Mouse (Mus musculus): ENCODE results near the gene Gm20388. TPM values are rescaled to one million over a fixed set of nuclear protein-coding genes. Genes with fewer than 3 reads are reported as not detected.
A peak's percentile ranks its signal among the peaks of the same experiment; 100 is the strongest.

The Gm20388 gene
- polyA plus RNA-seq, 1 experiment from 2014 or later: not detected

- Histone ChIP-seq H3K9me3 (no peaks in the 10 kb centered on the region), H3K9ac (no peak overlapping the region), H3K4me3 (no peak overlapping the region), H3K27ac (no peak overlapping the region), H3K36me3 (peaks cover 22% of the 10 kb centered on the region), H3K27me3 (no peaks in the 10 kb centered on the region), H3K4me2 (replicated peaks) (no peak overlapping the region), H3K4me1 (peaks cover 10% of the 10 kb centered on the region)
- 71% methylated on average over 2 of the region's 2 CpGs for WGBS
- no peak for ATAC-seq (ENCODE audit: insufficient number of reproducible peaks, insufficient read depth, low FRiP score, low TSS enrichment)
Observed at GRCm38 (mm10) chr8:120096486-120096885, 185.8 kb downstream of the Gm20388 start.

- H3K4me3 ChIP-seq: peak overlapping the region; percentile 96
- peak overlapping the region; percentile 92 for H3K9ac ChIP-seq
- peak overlapping the region; percentile 78 for H3K4me2 ChIP-seq (replicated peaks)
- whole genome bisulfite sequencing: 5% methylated on average over 25 of the region's 25 CpGs
- H3K9me3 ChIP-seq: no peaks in the 10 kb centered on the region
- no peak for ATAC-seq (ENCODE audit: insufficient number of reproducible peaks, insufficient read depth, low FRiP score, low TSS enrichment)
- no peaks in the 10 kb centered on the region for H3K27me3 ChIP-seq
- no peaks in the 10 kb centered on the region for H3K36me3 ChIP-seq
- peaks cover 20% of the 10 kb centered on the region for H3K4me1 ChIP-seq
- peak overlapping the region; percentile 87 for H3K27ac ChIP-seq
Observed at GRCm38 (mm10) chr8:120100388-120101067, 189.9 kb downstream of the Gm20388 start.

GRCm38 (mm10) chr8:120101068-120101972 lies 190.7 kb downstream of the Gm20388 start, which contains the start of gene Zdhhc7:
Gene Zdhhc7, minus strand, starts transcription at chr8:120101482.
- Histone ChIP-seq H3K9ac (peak within 1 kb of the TSS; percentile 92), H3K36me3 (no peaks in the 10 kb centered on the region), H3K4me2 (replicated peaks) (peak within 1 kb of the TSS; percentile 78), H3K9me3 (no peaks in the 10 kb centered on the region), H3K4me3 (peak within 1 kb of the TSS; percentile 96), H3K27me3 (no peaks in the 10 kb centered on the region), H3K4me1 (peaks cover 20% of the 10 kb centered on the region), H3K27ac (peak within 1 kb of the TSS; percentile 87)
- WGBS: under 1% methylated on average over 82 of the region's 88 CpGs
- ATAC-seq (ENCODE audit: insufficient number of reproducible peaks, insufficient read depth, low FRiP score, low TSS enrichment): 0 out of 2 replicates have a peak, but pooled peaks have one; percentile 53

- ATAC-seq (ENCODE audit: insufficient number of reproducible peaks, insufficient read depth, low FRiP score, low TSS enrichment): no peak
- Histone ChIP-seq H3K4me1 (peaks cover 20% of the 10 kb centered on the region), H3K4me3 (no peak overlapping the region), H3K36me3 (no peaks in the 10 kb centered on the region), H3K4me2 (replicated peaks) (no peak overlapping the region), H3K9me3 (no peaks in the 10 kb centered on the region), H3K27ac (no peak overlapping the region), H3K9ac (no peak overlapping the region), H3K27me3 (no peaks in the 10 kb centered on the region)
- WGBS: 88% methylated on average over 9 of the region's 9 CpGs
Observed at GRCm38 (mm10) chr8:120103916-120104315, 193.3 kb downstream of the Gm20388 start.

- Histone ChIP-seq H3K4me2 (replicated peaks) (no peak overlapping the region), H3K4me1 (peaks cover 18% of the 10 kb centered on the region), H3K9me3 (no peaks in the 10 kb centered on the region), H3K4me3 (no peak overlapping the region), H3K27ac (no peak overlapping the region), H3K27me3 (no peaks in the 10 kb centered on the region), H3K36me3 (no peaks in the 10 kb centered on the region), H3K9ac (no peak overlapping the region)
- no peak for ATAC-seq (ENCODE audit: insufficient number of reproducible peaks, insufficient read depth, low FRiP score, low TSS enrichment)
- 60% methylated on average over 9 of the region's 9 CpGs for WGBS
Observed at GRCm38 (mm10) chr8:120104721-120105272, 194.2 kb downstream of the Gm20388 start.

GRCm38 (mm10) chr8:120109149-120109548 lies 198.5 kb downstream of the Gm20388 start:
- peaks cover 2% of the 10 kb centered on the region; the same call in 1 of the 2 replicates for H3K27me3 ChIP-seq
- H3K9ac ChIP-seq: no peak overlapping the region
- no peak for ATAC-seq (ENCODE audit: insufficient number of reproducible peaks, insufficient read depth, low FRiP score, low TSS enrichment)
- no peak overlapping the region for H3K4me2 ChIP-seq (replicated peaks)
- no peak overlapping the region for H3K4me3 ChIP-seq
- WGBS: 74% methylated on average over 3 of the region's 3 CpGs
- no peaks in the 10 kb centered on the region for H3K9me3 ChIP-seq
- no peaks in the 10 kb centered on the region for H3K36me3 ChIP-seq
- no peak overlapping the region for H3K27ac ChIP-seq
- H3K4me1 ChIP-seq: peaks cover 7% of the 10 kb centered on the region

- H3K9me3 ChIP-seq: no peaks in the 10 kb centered on the region
- H3K4me2 ChIP-seq (replicated peaks): no peak overlapping the region
- no peak overlapping the region for H3K4me3 ChIP-seq
- H3K4me1 ChIP-seq: peaks cover 12% of the 10 kb centered on the region
- peaks cover 20% of the 10 kb centered on the region for H3K27me3 ChIP-seq
- ATAC-seq (ENCODE audit: insufficient number of reproducible peaks, insufficient read depth, low FRiP score, low TSS enrichment): no peak
- no peak overlapping the region for H3K27ac ChIP-seq
- H3K36me3 ChIP-seq: no peaks in the 10 kb centered on the region
- 84% methylated on average over 4 of the region's 4 CpGs for WGBS
- no peak overlapping the region for H3K9ac ChIP-seq
Observed at GRCm38 (mm10) chr8:120110966-120111365, 200.3 kb downstream of the Gm20388 start.

- peaks cover 24% of the 10 kb centered on the region for H3K27me3 ChIP-seq
- ATAC-seq (ENCODE audit: insufficient number of reproducible peaks, insufficient read depth, low FRiP score, low TSS enrichment): no peak
- no peak overlapping the region for H3K4me3 ChIP-seq
- H3K4me2 ChIP-seq (replicated peaks): no peak overlapping the region
- H3K36me3 ChIP-seq: no peaks in the 10 kb centered on the region
- H3K9ac ChIP-seq: no peak overlapping the region
- H3K9me3 ChIP-seq: no peaks in the 10 kb centered on the region
- no peak overlapping the region for H3K27ac ChIP-seq
- peaks cover 12% of the 10 kb centered on the region for H3K4me1 ChIP-seq
- 66% methylated on average over 4 of the region's 4 CpGs for WGBS
Observed at GRCm38 (mm10) chr8:120111382-120111781, 200.7 kb downstream of the Gm20388 start.

GRCm38 (mm10) chr8:120112535-120112934 lies 201.9 kb downstream of the Gm20388 start:
- Histone ChIP-seq H3K9ac (no peak overlapping the region), H3K4me2 (replicated peaks) (no peak overlapping the region), H3K4me1 (peaks cover 12% of the 10 kb centered on the region), H3K4me3 (no peak overlapping the region), H3K27me3 (peaks cover 36% of the 10 kb centered on the region), H3K9me3 (no peaks in the 10 kb centered on the region), H3K36me3 (no peaks in the 10 kb centered on the region), H3K27ac (no peak overlapping the region)
- ATAC-seq (ENCODE audit: insufficient number of reproducible peaks, insufficient read depth, low FRiP score, low TSS enrichment): no peak
- 78% methylated on average over 5 of the region's 5 CpGs for whole genome bisulfite sequencing

- Histone ChIP-seq H3K4me1 (peaks cover 12% of the 10 kb centered on the region), H3K36me3 (no peaks in the 10 kb centered on the region), H3K9me3 (no peaks in the 10 kb centered on the region), H3K9ac (peak overlapping the region; percentile 59), H3K4me2 (replicated peaks) (peak overlapping the region; percentile 88), H3K27ac (peak overlapping the region; percentile 78), H3K27me3 (peaks cover 41% of the 10 kb centered on the region), H3K4me3 (peak overlapping the region; percentile 67)
- 4% methylated on average over 10 of the region's 10 CpGs for WGBS
- ATAC-seq (ENCODE audit: insufficient number of reproducible peaks, insufficient read depth, low FRiP score, low TSS enrichment): 0 out of 2 replicates have a peak, but pooled peaks have one; percentile 3
Observed at GRCm38 (mm10) chr8:120113306-120113705, 202.7 kb downstream of the Gm20388 start.

GRCm38 (mm10) chr8:120113758-120114255 lies 203.2 kb downstream of the Gm20388 start, which contains the start of gene 6430548M08Rik:
Gene 6430548M08Rik, plus strand, starts transcription at chr8:120114152.
- no peaks in the 10 kb centered on the region for H3K9me3 ChIP-seq
- H3K27me3 ChIP-seq: peaks cover 42% of the 10 kb centered on the region
- H3K27ac ChIP-seq: peak within 1 kb of the TSS; percentile 78
- peak; percentile 94 for ATAC-seq (ENCODE audit: insufficient number of reproducible peaks, insufficient read depth, low FRiP score, low TSS enrichment)
- WGBS: under 1% methylated on average over 61 of the region's 61 CpGs
- peak within 1 kb of the TSS; percentile 64 for H3K9ac ChIP-seq
- H3K4me1 ChIP-seq: peaks cover 12% of the 10 kb centered on the region
- H3K36me3 ChIP-seq: no peaks in the 10 kb centered on the region
- H3K4me3 ChIP-seq: peak within 1 kb of the TSS; percentile 67
- peak within 1 kb of the TSS; percentile 88 for H3K4me2 ChIP-seq (replicated peaks)
